14 mouse cellular contexts compared by ENCODE assay signal in genomic region chr10:109865391-109865790, GRCm38 (mm10).
DNase-seq lines count a peak whose midpoint lies in the region; ATAC-seq and TF ChIP-seq lines count a peak whose summit lies in the region.
"Had no signal": no experiment of that assay in that cellular context is flagged by ENCODE, and none has a peak within 500 bp of the region (broad histone marks: within the 10 kb centered on the region; RNA-seq: fewer than 3 reads in every experiment).

No protein-coding gene starts in this region.

- peak; percentile 35; the same call in 1 of the 2 replicates for ATAC-seq in kidney, embryonic 16.5 days (ENCODE audit: low FRiP score, low TSS enrichment)
- ATAC-seq in lung, embryonic 14.5 days (ENCODE audit: insufficient read depth): 0 out of 2 replicates have a peak, but pooled peaks have one; percentile 38
- ATAC-seq in neural tube, embryonic 15.5 days (ENCODE audit: low FRiP score): 0 out of 2 replicates have a peak, but pooled peaks have one; percentile 25
- no peak for ATAC-seq in forebrain, embryonic 12.5 days (ENCODE audit: low FRiP score)

- no peaks in the 10 kb centered on the region for H3K27me3 ChIP-seq in kidney, embryonic 16.5 days (ENCODE audit: insufficient read depth, low read length)
- H3K27me3 ChIP-seq in lung, embryonic 14.5 days (ENCODE audit: insufficient read depth, low read length): no peaks in the 10 kb centered on the region
- no peaks in the 10 kb centered on the region for H3K27me3 ChIP-seq in neural tube, embryonic 15.5 days (replicated peaks)
- H3K27me3 ChIP-seq in forebrain, embryonic 12.5 days: no peaks in the 10 kb centered on the region
- H3K27me3 ChIP-seq: embryonic facial prominence, embryonic 15.5 days; heart, embryonic 12.5 days had no signal

- H3K27ac ChIP-seq in kidney, embryonic 16.5 days (ENCODE audit: low read length): no peak overlapping the region
- no peak overlapping the region for H3K27ac ChIP-seq in lung, embryonic 14.5 days (ENCODE audit: low read depth)
- H3K27ac ChIP-seq in neural tube, embryonic 15.5 days (replicated peaks): no peak overlapping the region
- no peak overlapping the region for H3K27ac ChIP-seq in forebrain, embryonic 12.5 days
- H3K27ac ChIP-seq: embryonic facial prominence, embryonic 15.5 days; gastrocnemius, adult 2 months; hindbrain, embryonic 10.5 days; hindbrain, embryonic 14.5 days had no signal

- no peak overlapping the region for H3K4me2 ChIP-seq in kidney, embryonic 16.5 days (replicated peaks; ENCODE audit: low read depth, low read length)
- H3K4me2 ChIP-seq in lung, embryonic 14.5 days: no peak overlapping the region
- H3K4me2 ChIP-seq in neural tube, embryonic 15.5 days: no peak overlapping the region
- no peak overlapping the region for H3K4me2 ChIP-seq in forebrain, embryonic 12.5 days
- H3K4me2 ChIP-seq: embryonic facial prominence, embryonic 15.5 days; heart, embryonic 12.5 days had no signal

- no peak for DNase-seq in kidney, adult 8-10 months
- peak; percentile 35 for DNase-seq in lung, embryonic 14.5 days
- no peak for DNase-seq in lung, postnatal 4 days
- DNase-seq in testis, postnatal 10 days (ENCODE audit: low spot score): no peak
- DNase-seq: gastrocnemius, adult 2 months; gastrocnemius, postnatal 25 days had no signal

- TF ChIP-seq CTCF in lung, embryonic 14.5 days (IDR thresholded peaks at IDR 0.05; ENCODE audit: low read depth): no peak

- H3K9me3 ChIP-seq in kidney, embryonic 16.5 days (ENCODE audit: low read length): no peaks in the 10 kb centered on the region
- no peaks in the 10 kb centered on the region for H3K9me3 ChIP-seq in lung, embryonic 14.5 days (ENCODE audit: low read depth, low read length)
- no peaks in the 10 kb centered on the region for H3K9me3 ChIP-seq in neural tube, embryonic 15.5 days (replicated peaks)
- no peaks in the 10 kb centered on the region for H3K9me3 ChIP-seq in forebrain, embryonic 12.5 days
- H3K9me3 ChIP-seq: embryonic facial prominence, embryonic 15.5 days; heart, embryonic 12.5 days; hindbrain, embryonic 10.5 days had no signal

- no peaks in the 10 kb centered on the region; the same call in 1 of the 2 replicates for H3K4me1 ChIP-seq in kidney, embryonic 16.5 days (ENCODE audit: insufficient read depth, low read length)
- no peaks in the 10 kb centered on the region for H3K4me1 ChIP-seq in lung, embryonic 14.5 days (ENCODE audit: insufficient read depth)
- H3K4me1 ChIP-seq in neural tube, embryonic 15.5 days: peaks cover 6% of the 10 kb centered on the region; the same call in 1 of the 2 replicates
- no peaks in the 10 kb centered on the region for H3K4me1 ChIP-seq in forebrain, embryonic 12.5 days
- H3K4me1 ChIP-seq: embryonic facial prominence, embryonic 15.5 days; hindbrain, embryonic 10.5 days had no signal

- no peak overlapping the region for H3K9ac ChIP-seq in kidney, embryonic 16.5 days (replicated peaks; ENCODE audit: low read length)
- H3K9ac ChIP-seq in lung, embryonic 14.5 days: no peak overlapping the region
- no peak overlapping the region for H3K9ac ChIP-seq in neural tube, embryonic 15.5 days (replicated peaks)
- H3K9ac ChIP-seq in forebrain, embryonic 12.5 days: no peak overlapping the region
- H3K9ac ChIP-seq: embryonic facial prominence, embryonic 15.5 days; heart, embryonic 12.5 days; hindbrain, embryonic 14.5 days had no signal

- H3K4me3 ChIP-seq in kidney, embryonic 16.5 days (ENCODE audit: low read length): no peak overlapping the region
- H3K4me3 ChIP-seq in lung, embryonic 14.5 days (ENCODE audit: low read depth, low read length): no peak overlapping the region
- H3K4me3 ChIP-seq in neural tube, embryonic 15.5 days (replicated peaks): no peak overlapping the region
- no peak overlapping the region for H3K4me3 ChIP-seq in forebrain, embryonic 12.5 days (replicated peaks)
- H3K4me3 ChIP-seq: embryonic facial prominence, embryonic 15.5 days; erythroblast, embryonic 14.5 days; gastrocnemius, adult 2 months; heart, embryonic 12.5 days; hindbrain, embryonic 10.5 days had no signal

- no peaks in the 10 kb centered on the region for H3K36me3 ChIP-seq in kidney, embryonic 16.5 days (ENCODE audit: insufficient read depth, low read length)
- H3K36me3 ChIP-seq in lung, embryonic 14.5 days (ENCODE audit: insufficient read depth): no peaks in the 10 kb centered on the region
- no peaks in the 10 kb centered on the region for H3K36me3 ChIP-seq in neural tube, embryonic 15.5 days
- no peaks in the 10 kb centered on the region for H3K36me3 ChIP-seq in forebrain, embryonic 12.5 days (replicated peaks)
- H3K36me3 ChIP-seq: embryonic facial prominence, embryonic 15.5 days; heart, embryonic 12.5 days; hindbrain, embryonic 10.5 days had no signal

- WGBS in kidney, embryonic 16.5 days: 18% methylated on average over 1 of the region's 2 CpGs
- WGBS in lung, embryonic 14.5 days: 17% methylated on average over 1 of the region's 2 CpGs
- 42% methylated on average over 1 of the region's 2 CpGs for WGBS in neural tube, embryonic 15.5 days
- 41% methylated on average over 1 of the region's 2 CpGs for WGBS in forebrain, embryonic 12.5 days
